Mouse (Mus musculus): ENCODE data around the gene Sncb.
A peak's percentile ranks its signal among the peaks of the same experiment; 100 is the strongest.

The Sncb gene

GRCm38 (mm10) chr13:54766192-54766768 lies at the start of gene Sncb:
Gene Sncb, minus strand, starts transcription at chr13:54766595.
- peak; percentile 93 for DNase-seq

- DNase-seq, result no peak
Observed at GRCm38 (mm10) chr13:54813381-54813780, 47.0 kb upstream of the Sncb start.

- no peak for DNase-seq
Observed at GRCm38 (mm10) chr13:54811476-54811875, 45.1 kb upstream of the Sncb start.

- no peak for DNase-seq
Observed at GRCm38 (mm10) chr13:54808067-54808466, 41.7 kb upstream of the Sncb start.

- no peak for DNase-seq
Observed at GRCm38 (mm10) chr13:54806434-54806976, 40.1 kb upstream of the Sncb start.

GRCm38 (mm10) chr13:54805134-54805838 lies 38.9 kb upstream of the Sncb start:
- DNase-seq, result no peak

GRCm38 (mm10) chr13:54803010-54803409 lies 36.6 kb upstream of the Sncb start:
- no peak for DNase-seq

- no peak for DNase-seq
Observed at GRCm38 (mm10) chr13:54800206-54800605, 33.8 kb upstream of the Sncb start.

- DNase-seq, result peak; percentile 88
Observed at GRCm38 (mm10) chr13:54799701-54800100, 33.3 kb upstream of the Sncb start.

GRCm38 (mm10) chr13:54798740-54799139 lies 32.3 kb upstream of the Sncb start:
- DNase-seq, result no peak

- DNase-seq, result no peak
Observed at GRCm38 (mm10) chr13:54797861-54798643, 31.7 kb upstream of the Sncb start.

- DNase-seq, result peak; percentile 79
Observed at GRCm38 (mm10) chr13:54797356-54797755, 31.0 kb upstream of the Sncb start.

GRCm38 (mm10) chr13:54794843-54795242 lies 28.4 kb upstream of the Sncb start:
- peak; percentile 42 for DNase-seq

- no peak for DNase-seq
Observed at GRCm38 (mm10) chr13:54794002-54794577, 27.7 kb upstream of the Sncb start.

GRCm38 (mm10) chr13:54792259-54793230 lies 26.1 kb upstream of the Sncb start:
- DNase-seq, result no peak

- peak; percentile 89 for DNase-seq
Observed at GRCm38 (mm10) chr13:54789561-54790397, 23.4 kb upstream of the Sncb start.

- DNase-seq, result peak; percentile 98
Observed at GRCm38 (mm10) chr13:54788740-54789560, 22.6 kb upstream of the Sncb start, which contains the start of gene Tspan17. Gene Tspan17, plus strand, starts transcription at chr13:54789377.

- DNase-seq, result peak; percentile 69
Observed at GRCm38 (mm10) chr13:54787591-54787990, 21.2 kb upstream of the Sncb start.

- DNase-seq, result no peak
Observed at GRCm38 (mm10) chr13:54783698-54784097, 17.3 kb upstream of the Sncb start, which contains the start of gene Eif4e1b. Gene Eif4e1b, plus strand, starts transcription at chr13:54783998.

- DNase-seq, result no peak
Observed at GRCm38 (mm10) chr13:54783235-54783634, 16.8 kb upstream of the Sncb start.
